Mouse (Mus musculus) urinary bladder, postnatal 4 days (tissue): Measurements from ENCODE around the gene Pcca.

Experiments used
- DNase-seq, 2 experiments: peaks; one replicate each; pipeline ENCODE4 v3.0.0; 2021 to 2022; ENCODE audit warnings: low spot score in 2 of 2

The Pcca gene

GRCm38 (mm10) chr14:122936460-122936859 is 402.3 kb downstream of the Pcca start:
- DNase-seq: no peak
